Mouse (Mus musculus) erythroblast, embryonic 14.5 days (primary cell): ENCODE data around the gene Gpr37l1.

ENCODE experiments used
- GATA1 ChIP-seq: IDR thresholded peaks from 2 replicates; pipeline ENCODE4 v1.6.1; 2012; ENCODE audit warnings: low read length, inconsistent platforms, mixed read lengths
- TAL1 ChIP-seq: IDR thresholded peaks from 3 replicates; pipeline ENCODE4 v1.6.1; 2012; ENCODE audit warnings: low read length, inconsistent platforms, mixed read lengths

DNA sequence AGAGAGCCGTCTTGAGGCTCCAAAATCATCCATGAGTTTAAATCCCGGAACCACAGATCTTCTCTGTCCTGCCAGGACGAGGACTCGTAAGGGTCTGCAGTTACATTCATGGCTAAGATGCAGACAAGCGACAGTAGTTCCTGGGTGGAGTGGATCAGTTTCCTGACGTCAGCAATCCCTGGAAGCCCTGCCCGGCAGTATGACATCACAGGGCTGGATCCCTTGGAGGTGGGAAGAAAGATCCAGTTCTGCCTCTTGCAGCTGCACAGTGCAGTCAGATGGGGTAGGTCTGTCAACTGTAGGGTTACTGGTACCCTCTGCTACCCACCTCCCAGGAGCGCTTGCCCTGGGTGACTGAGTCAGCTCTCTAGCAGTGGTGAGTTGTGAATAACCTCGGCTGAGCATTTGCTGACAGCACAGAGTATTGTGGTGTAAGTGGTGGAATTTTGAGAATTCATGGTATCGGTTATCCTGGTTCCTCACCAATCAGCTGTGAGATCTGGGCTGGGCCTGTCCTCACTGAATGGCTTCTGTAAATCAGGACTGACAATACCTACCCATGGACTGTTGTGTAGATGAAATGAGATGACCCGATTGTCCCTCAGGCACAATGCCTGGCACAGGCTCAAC lies 16.6 kb upstream of the Gpr37l1 start:
- TF ChIP-seq TAL1 (no peak), GATA1 (no peak)
